Comparison of ENCODE assay signal across 20 mouse cellular contexts in genomic region chr7:45721234-45721571, GRCm38 (mm10). TPM values are rescaled to one million over a fixed set of nuclear protein-coding genes. Genes with fewer than 3 reads are reported as not detected.
DNase-seq lines count a peak whose midpoint lies in the region; ATAC-seq and TF ChIP-seq lines count a peak whose summit lies in the region.
"Had no signal": no experiment of that assay in that cellular context is flagged by ENCODE, and none has a peak within 500 bp of the region (broad histone marks: within the 10 kb centered on the region; RNA-seq: fewer than 3 reads in every experiment).

No protein-coding gene starts in this region.

- no peak for TF ChIP-seq CTCF in lung, embryonic 14.5 days (IDR thresholded peaks at IDR 0.05; ENCODE audit: low read depth)
- TF ChIP-seq CTCF in lung, adult 2 months (IDR thresholded peaks at IDR 0.05; ENCODE audit: insufficient read depth, low read length) = no peak

- no peak overlapping the region for H3K4me3 ChIP-seq in forebrain, embryonic 12.5 days (replicated peaks)
- H3K4me3 ChIP-seq in forebrain, embryonic 14.5 days (ENCODE audit: low read depth, low read length) = no peak overlapping the region
- H3K4me3 ChIP-seq in lung, embryonic 14.5 days (ENCODE audit: low read depth, low read length) = no peak overlapping the region
- no peak overlapping the region for H3K4me3 ChIP-seq in lung, adult 2 months (replicated peaks; ENCODE audit: extremely low read depth, low read depth, low read length)
- H3K4me3 ChIP-seq in embryonic facial prominence, embryonic 13.5 days = no peak overlapping the region
- H3K4me3 ChIP-seq in stomach, embryonic 15.5 days (replicated peaks) = peak overlapping the region; percentile 11
- H3K4me3 ChIP-seq: embryonic facial prominence, embryonic 12.5 days; heart, embryonic 12.5 days; layer of hippocampus, adult 2 months; liver, embryonic 15.5 days; myocyte had no signal

- intact Hi-C loops in left cerebral cortex, postnatal 10 days (cut with DNase I) = no loop called here

- no peak for DNase-seq in forebrain, embryonic 14.5 days (ENCODE audit: low spot score)
- no peak for DNase-seq in lung, embryonic 14.5 days
- DNase-seq in lung, adult 2 months = no peak
- DNase-seq in left cerebral cortex, postnatal 10 days (ENCODE audit: extremely low spot score in 1 of 2, low spot score in 2 of 2) = no peak
- DNase-seq: adrenal gland, postnatal 25 days; forebrain, postnatal 0 days; gastrocnemius, postnatal 14 days; kidney, adult 8-10 months; right cerebral cortex, postnatal 25 days; thymus, postnatal 14 days had no signal

- no peak overlapping the region for H3K4me2 ChIP-seq in forebrain, embryonic 12.5 days
- H3K4me2 ChIP-seq in forebrain, embryonic 14.5 days (ENCODE audit: low read length) = no peak overlapping the region
- H3K4me2 ChIP-seq in lung, embryonic 14.5 days = no peak overlapping the region
- H3K4me2 ChIP-seq in embryonic facial prominence, embryonic 13.5 days = no peak overlapping the region
- peak overlapping the region; percentile 33 for H3K4me2 ChIP-seq in stomach, embryonic 15.5 days
- H3K4me2 ChIP-seq: embryonic facial prominence, embryonic 12.5 days; heart, embryonic 12.5 days; liver, embryonic 15.5 days had no signal

- no peak for TF ChIP-seq POLR2A in lung, adult 2 months (IDR thresholded peaks at IDR 0.05; ENCODE audit: borderline replicate concordance, extremely low read depth, low read depth, low read length)

- peaks cover 71% of the 10 kb centered on the region for H3K36me3 ChIP-seq in forebrain, embryonic 12.5 days (replicated peaks)
- H3K36me3 ChIP-seq in forebrain, embryonic 14.5 days (ENCODE audit: control insufficient read depth, insufficient read depth, low read length) = peaks cover 73% of the 10 kb centered on the region
- H3K36me3 ChIP-seq in lung, embryonic 14.5 days (ENCODE audit: insufficient read depth) = peaks cover 75% of the 10 kb centered on the region
- peaks cover 72% of the 10 kb centered on the region for H3K36me3 ChIP-seq in embryonic facial prominence, embryonic 13.5 days
- H3K36me3 ChIP-seq in stomach, embryonic 15.5 days = peaks cover 49% of the 10 kb centered on the region

- H3K4me1 ChIP-seq in forebrain, embryonic 12.5 days = peaks cover 26% of the 10 kb centered on the region
- H3K4me1 ChIP-seq in forebrain, embryonic 14.5 days (ENCODE audit: control insufficient read depth, insufficient read depth, low read length) = peaks cover 18% of the 10 kb centered on the region; the same call in 1 of the 2 replicates
- H3K4me1 ChIP-seq in lung, embryonic 14.5 days (ENCODE audit: insufficient read depth) = peaks cover 10% of the 10 kb centered on the region; the same call in 1 of the 2 replicates
- peaks cover 8% of the 10 kb centered on the region for H3K4me1 ChIP-seq in lung, adult 2 months (ENCODE audit: control insufficient read depth, insufficient read depth, low read length)
- peaks cover 26% of the 10 kb centered on the region for H3K4me1 ChIP-seq in embryonic facial prominence, embryonic 13.5 days
- peaks cover 32% of the 10 kb centered on the region for H3K4me1 ChIP-seq in stomach, embryonic 15.5 days

- H3K9me3 ChIP-seq in forebrain, embryonic 12.5 days = no peaks in the 10 kb centered on the region
- H3K9me3 ChIP-seq in forebrain, embryonic 14.5 days (replicated peaks; ENCODE audit: control insufficient read depth, low read length) = no peaks in the 10 kb centered on the region
- no peaks in the 10 kb centered on the region for H3K9me3 ChIP-seq in lung, embryonic 14.5 days (ENCODE audit: low read depth, low read length)
- no peaks in the 10 kb centered on the region for H3K9me3 ChIP-seq in embryonic facial prominence, embryonic 13.5 days
- H3K9me3 ChIP-seq in stomach, embryonic 15.5 days = no peaks in the 10 kb centered on the region
- H3K9me3 ChIP-seq: embryonic facial prominence, embryonic 12.5 days; heart, embryonic 12.5 days; liver, embryonic 15.5 days had no signal

- no peaks in the 10 kb centered on the region for H3K27me3 ChIP-seq in forebrain, embryonic 12.5 days
- no peaks in the 10 kb centered on the region for H3K27me3 ChIP-seq in forebrain, embryonic 14.5 days (replicated peaks; ENCODE audit: control insufficient read depth, insufficient read depth, low read length)
- no peaks in the 10 kb centered on the region for H3K27me3 ChIP-seq in lung, embryonic 14.5 days (ENCODE audit: insufficient read depth, low read length)
- no peaks in the 10 kb centered on the region for H3K27me3 ChIP-seq in embryonic facial prominence, embryonic 13.5 days
- no peaks in the 10 kb centered on the region for H3K27me3 ChIP-seq in stomach, embryonic 15.5 days (replicated peaks)
- H3K27me3 ChIP-seq: embryonic facial prominence, embryonic 12.5 days; heart, embryonic 12.5 days; liver, embryonic 15.5 days had no signal

- no peak overlapping the region for H3K9ac ChIP-seq in forebrain, embryonic 12.5 days
- H3K9ac ChIP-seq in forebrain, embryonic 14.5 days (ENCODE audit: low read length) = no peak overlapping the region
- H3K9ac ChIP-seq in lung, embryonic 14.5 days = 0 out of 2 replicates have a peak overlapping the region, but pooled peaks have one; percentile 3
- 0 out of 2 replicates have a peak overlapping the region, but pooled peaks have one; percentile 27 for H3K9ac ChIP-seq in embryonic facial prominence, embryonic 13.5 days
- H3K9ac ChIP-seq in stomach, embryonic 15.5 days = no peak overlapping the region
- H3K9ac ChIP-seq: forebrain, postnatal 0 days; heart, embryonic 12.5 days; liver, embryonic 15.5 days had no signal

- 0 out of 2 replicates have a peak overlapping the region, but pooled peaks have one; percentile 59 for H3K27ac ChIP-seq in forebrain, embryonic 12.5 days
- no peak overlapping the region for H3K27ac ChIP-seq in forebrain, embryonic 14.5 days (ENCODE audit: low read depth, low read length)
- H3K27ac ChIP-seq in lung, embryonic 14.5 days (ENCODE audit: low read depth) = 0 out of 2 replicates have a peak overlapping the region, but pooled peaks have one; percentile 36
- no peak overlapping the region; the same call in 1 of the 2 replicates for H3K27ac ChIP-seq in embryonic facial prominence, embryonic 13.5 days
- peak overlapping the region; percentile 68 for H3K27ac ChIP-seq in stomach, embryonic 15.5 days
- H3K27ac ChIP-seq: embryonic facial prominence, embryonic 12.5 days; layer of hippocampus, adult 2 months; liver, embryonic 15.5 days had no signal

- 85% methylated on average over 7 of the region's 7 CpGs for WGBS in forebrain, embryonic 12.5 days
- WGBS in forebrain, embryonic 14.5 days = 81% methylated on average over 7 of the region's 7 CpGs
- 72% methylated on average over 7 of the region's 7 CpGs for WGBS in lung, embryonic 14.5 days
- WGBS in lung, adult 2 months = 63% methylated on average over 7 of the region's 7 CpGs
- WGBS in embryonic facial prominence, embryonic 13.5 days = 78% methylated on average over 7 of the region's 7 CpGs
- 68% methylated on average over 7 of the region's 7 CpGs for WGBS in stomach, embryonic 15.5 days

- ATAC-seq in forebrain, embryonic 12.5 days (ENCODE audit: low FRiP score) = no peak
- ATAC-seq in forebrain, embryonic 14.5 days = no peak
- no peak for ATAC-seq in lung, embryonic 14.5 days (ENCODE audit: insufficient read depth)
- ATAC-seq in embryonic facial prominence, embryonic 13.5 days (ENCODE audit: insufficient number of reproducible peaks, insufficient read depth, low FRiP score, low TSS enrichment, low read depth) = no peak
- no peak for ATAC-seq in stomach, embryonic 15.5 days (ENCODE audit: insufficient read depth, low FRiP score, low read depth)
- ATAC-seq in CD4-positive, CD25-positive, alpha-beta regulatory T cell, adult 4 months = no peak
- ATAC-seq: forebrain, postnatal 0 days had no signal

RNA-seq across cellular contexts. Expression of gene Fam83e, which starts 0.2 kb away (rescaled TPM):
- polyA plus RNA-seq in forebrain, embryonic 12.5 days (2016; fragmentation: Nextera tagmentation; extraction: Ambion mirVana) = 1.1 and 1.5 TPM in 2 replicates
- 0.11 and 0.15 TPM in 2 replicates for polyA plus RNA-seq in forebrain, embryonic 14.5 days (2014; fragmentation: Nextera tagmentation; extraction: Ambion mirVana)
- polyA plus RNA-seq in lung, embryonic 14.5 days (2014; fragmentation: Nextera tagmentation; extraction: Ambion mirVana) = 0.92 and 1.1 TPM in 2 replicates
- 12.2 and 15.0 TPM in 2 replicates for polyA plus RNA-seq in lung, adult 2 months (2012; rRNA removed)
- 1.4 and 1.5 TPM in 2 replicates for polyA plus RNA-seq in embryonic facial prominence, embryonic 13.5 days (2015; fragmentation: Nextera tagmentation; extraction: Ambion mirVana)
- polyA plus RNA-seq in stomach, embryonic 15.5 days (2015; fragmentation: Nextera tagmentation; extraction: Ambion mirVana) = 12.8 and 13.3 TPM in 2 replicates
- polyA plus RNA-seq in CD4-positive, CD25-positive, alpha-beta regulatory T cell, adult 4 months (2017; shearing (Covaris generic)) = not detected
- under 1 TPM; 0.26 to 0.39 TPM for total RNA-seq in left cerebral cortex, postnatal 10 days (2021)
- polyA plus RNA-seq: forebrain, postnatal 0 days had no signal

RNA-seq across cellular contexts. Expression of gene Sphk2, which starts 3.4 kb away (rescaled TPM):
- polyA plus RNA-seq in forebrain, embryonic 12.5 days (2016; fragmentation: Nextera tagmentation; extraction: Ambion mirVana) = 26.5 and 30.1 TPM in 2 replicates
- polyA plus RNA-seq in forebrain, embryonic 14.5 days (2014; fragmentation: Nextera tagmentation; extraction: Ambion mirVana) = 16.3 and 19.7 TPM in 2 replicates
- polyA plus RNA-seq in lung, embryonic 14.5 days (2014; fragmentation: Nextera tagmentation; extraction: Ambion mirVana) = 21.9 and 23.8 TPM in 2 replicates
- 59.7 and 62.4 TPM in 2 replicates for polyA plus RNA-seq in lung, adult 2 months (2012; rRNA removed)
- polyA plus RNA-seq in embryonic facial prominence, embryonic 13.5 days (2015; fragmentation: Nextera tagmentation; extraction: Ambion mirVana) = 34.4 and 34.9 TPM in 2 replicates
- polyA plus RNA-seq in stomach, embryonic 15.5 days (2015; fragmentation: Nextera tagmentation; extraction: Ambion mirVana) = 35.4 and 36.7 TPM in 2 replicates
- 10 to 100 TPM; 15.2 to 21.1 TPM for polyA plus RNA-seq in CD4-positive, CD25-positive, alpha-beta regulatory T cell, adult 4 months (2017; shearing (Covaris generic))
- total RNA-seq in left cerebral cortex, postnatal 10 days (2021) = 10 to 100 TPM; 23.0 to 24.6 TPM

RNA-seq across cellular contexts. Expression of gene Spaca4, which starts 4.4 kb away (rescaled TPM):
- polyA plus RNA-seq in forebrain, embryonic 12.5 days (2016; fragmentation: Nextera tagmentation; extraction: Ambion mirVana) = not detected in 2 replicates
- polyA plus RNA-seq in forebrain, embryonic 14.5 days (2014; fragmentation: Nextera tagmentation; extraction: Ambion mirVana) = not detected in 2 replicates
- not detected in 2 replicates for polyA plus RNA-seq in lung, embryonic 14.5 days (2014; fragmentation: Nextera tagmentation; extraction: Ambion mirVana)
- not detected in 2 replicates for polyA plus RNA-seq in lung, adult 2 months (2012; rRNA removed)
- polyA plus RNA-seq in embryonic facial prominence, embryonic 13.5 days (2015; fragmentation: Nextera tagmentation; extraction: Ambion mirVana) = not detected in 2 replicates
- polyA plus RNA-seq in stomach, embryonic 15.5 days (2015; fragmentation: Nextera tagmentation; extraction: Ambion mirVana) = 0.45 TPM in 1 of 2 replicates, not detected in the other
- polyA plus RNA-seq in CD4-positive, CD25-positive, alpha-beta regulatory T cell, adult 4 months (2017; shearing (Covaris generic)) = not detected
- not detected for total RNA-seq in left cerebral cortex, postnatal 10 days (2021)
- total RNA-seq: adrenal gland, postnatal 25 days; forebrain, postnatal 0 days; gastrocnemius, postnatal 14 days; layer of hippocampus, adult 2 months had no signal
- polyA plus RNA-seq: embryonic facial prominence, embryonic 12.5 days; forebrain, postnatal 0 days; heart, embryonic 12.5 days; hindbrain, embryonic 11.5 days; liver, embryonic 15.5 days; myocyte had no signal

RNA-seq across cellular contexts. Expression of gene Rpl18, which starts 5.9 kb away (rescaled TPM):
- 707 and 745 TPM in 2 replicates for polyA plus RNA-seq in forebrain, embryonic 12.5 days (2016; fragmentation: Nextera tagmentation; extraction: Ambion mirVana)
- polyA plus RNA-seq in forebrain, embryonic 14.5 days (2014; fragmentation: Nextera tagmentation; extraction: Ambion mirVana) = 727 and 966 TPM in 2 replicates
- 1,245 and 1,303 TPM in 2 replicates for polyA plus RNA-seq in lung, embryonic 14.5 days (2014; fragmentation: Nextera tagmentation; extraction: Ambion mirVana)
- 1,119 and 1,194 TPM in 2 replicates for polyA plus RNA-seq in lung, adult 2 months (2012; rRNA removed)
- polyA plus RNA-seq in embryonic facial prominence, embryonic 13.5 days (2015; fragmentation: Nextera tagmentation; extraction: Ambion mirVana) = 936 and 1,128 TPM in 2 replicates
- polyA plus RNA-seq in stomach, embryonic 15.5 days (2015; fragmentation: Nextera tagmentation; extraction: Ambion mirVana) = 954 and 1,069 TPM in 2 replicates
- polyA plus RNA-seq in CD4-positive, CD25-positive, alpha-beta regulatory T cell, adult 4 months (2017; shearing (Covaris generic)) = 1,000 to 10,000 TPM; 2,369 to 2,427 TPM
- total RNA-seq in left cerebral cortex, postnatal 10 days (2021) = 100 to 1,000 TPM; 437 to 456 TPM

RNA-seq across cellular contexts. Expression of gene Dbp, which starts 16.3 kb away (rescaled TPM):
- 3.8 and 3.9 TPM in 2 replicates for polyA plus RNA-seq in forebrain, embryonic 12.5 days (2016; fragmentation: Nextera tagmentation; extraction: Ambion mirVana)
- polyA plus RNA-seq in forebrain, embryonic 14.5 days (2014; fragmentation: Nextera tagmentation; extraction: Ambion mirVana) = 3.6 and 3.7 TPM in 2 replicates
- polyA plus RNA-seq in lung, embryonic 14.5 days (2014; fragmentation: Nextera tagmentation; extraction: Ambion mirVana) = 2.1 TPM in 2 replicates
- 43.1 and 133 TPM in 2 replicates for polyA plus RNA-seq in lung, adult 2 months (2012; rRNA removed)
- 7.8 and 10.2 TPM in 2 replicates for polyA plus RNA-seq in embryonic facial prominence, embryonic 13.5 days (2015; fragmentation: Nextera tagmentation; extraction: Ambion mirVana)
- 2.8 and 4.4 TPM in 2 replicates for polyA plus RNA-seq in stomach, embryonic 15.5 days (2015; fragmentation: Nextera tagmentation; extraction: Ambion mirVana)
- 1 to 10 TPM; 7.4 to 8.8 TPM for polyA plus RNA-seq in CD4-positive, CD25-positive, alpha-beta regulatory T cell, adult 4 months (2017; shearing (Covaris generic))
- total RNA-seq in left cerebral cortex, postnatal 10 days (2021) = 10 to 100 TPM; 40.9 to 51.0 TPM

Comparison
In these comparisons a context has a peak if more than half of its experiments do, and no peak if none do; other contexts are left out.
1. H3K27ac ChIP-seq: peak in forebrain, embryonic 12.5 days (single experiment), lung, embryonic 14.5 days (single experiment) and stomach, embryonic 15.5 days (single experiment); none in forebrain, embryonic 14.5 days (single experiment) and embryonic facial prominence, embryonic 13.5 days (single experiment).
2. H3K9ac ChIP-seq: peak in lung, embryonic 14.5 days (single experiment) and embryonic facial prominence, embryonic 13.5 days (single experiment); none in forebrain, embryonic 12.5 days (single experiment), forebrain, embryonic 14.5 days (single experiment) and stomach, embryonic 15.5 days (single experiment).